In genomic region chr1:58210203-58210602, GRCm38 (mm10) we compare ENCODE assay signal across 9 mouse cellular contexts. TPM values are rescaled to one million over a fixed set of nuclear protein-coding genes. Genes with fewer than 3 reads are reported as not detected.
DNase-seq lines count a peak whose midpoint lies in the region; ATAC-seq lines count a peak whose summit lies in the region.
"Had no signal": no experiment of that assay in that cellular context is flagged by ENCODE, and none has a peak within 500 bp of the region (broad histone marks: within the 10 kb centered on the region; RNA-seq: fewer than 3 reads in every experiment).

Aox4 (plus strand) TSS chr1:58210397.

- no peak within 1 kb of the TSS for H3K4me2 ChIP-seq in liver, embryonic 11.5 days
- H3K4me2 ChIP-seq: liver, embryonic 13.5 days had no signal

- DNase-seq in urinary bladder, adult 18-20 months (ENCODE audit: low spot score in 2 of 2) = peak; percentile 40 to 67
- DNase-seq in urinary bladder, postnatal 10 days (ENCODE audit: low spot score) = no peak
- peak; percentile 58 to 70 for DNase-seq in left cerebral cortex, postnatal 14 days (ENCODE audit: low spot score in 2 of 2)
- peak; percentile 17 for DNase-seq in urinary bladder, postnatal 25 days (ENCODE audit: low spot score)
- DNase-seq in thymus, postnatal 10 days (ENCODE audit: low spot score in 2 of 2) = no peak
- DNase-seq in liver, embryonic 11.5 days (ENCODE audit: low spot score) = no peak
- DNase-seq: liver, embryonic 13.5 days had no signal

- no peaks in the 10 kb centered on the region for H3K4me1 ChIP-seq in liver, embryonic 11.5 days (replicated peaks; ENCODE audit: control insufficient read depth, insufficient read depth, low read length)
- H3K4me1 ChIP-seq: liver, embryonic 13.5 days had no signal

- WGBS in liver, embryonic 11.5 days = 77% methylated on average over 17 of the region's 17 CpGs

- no peak within 1 kb of the TSS for H3K4me3 ChIP-seq in liver, embryonic 11.5 days (ENCODE audit: low read depth, low read length)
- H3K4me3 ChIP-seq: liver, embryonic 13.5 days had no signal

- intact Hi-C loops in left cerebral cortex, postnatal 14 days (cut with DNase I) = no loop called here

- peak; percentile 97 to 98 for ATAC-seq in hematopoietic stem cell, adult 5-6 weeks (replicated peaks in 1 of 2; ENCODE audit: insufficient read depth in 1 of 2, low FRiP score in 2 of 2, low TSS enrichment in 1 of 2, low read depth in 1 of 2, poor library complexity in 2 of 2, severe bottlenecking in 2 of 2)
- ATAC-seq in liver, embryonic 11.5 days (replicated peaks; ENCODE audit: low FRiP score) = no peak
- ATAC-seq in erythroid progenitor cell, adult 5-6 weeks (replicated peaks; ENCODE audit: low FRiP score, poor library complexity, severe bottlenecking) = no peak

- H3K9me3 ChIP-seq in liver, embryonic 11.5 days (ENCODE audit: control insufficient read depth, low read length) = no peaks in the 10 kb centered on the region
- H3K9me3 ChIP-seq: liver, embryonic 13.5 days had no signal

- H3K27me3 ChIP-seq in liver, embryonic 11.5 days (replicated peaks; ENCODE audit: control insufficient read depth, insufficient read depth, low read length) = no peaks in the 10 kb centered on the region
- H3K27me3 ChIP-seq: liver, embryonic 13.5 days had no signal

- H3K27ac ChIP-seq in liver, embryonic 11.5 days (ENCODE audit: low read depth, low read length) = no peak within 1 kb of the TSS
- H3K27ac ChIP-seq: liver, embryonic 13.5 days had no signal

- H3K9ac ChIP-seq in liver, embryonic 11.5 days (ENCODE audit: low read depth, low read length) = no peak within 1 kb of the TSS
- H3K9ac ChIP-seq: liver, embryonic 13.5 days had no signal

- H3K36me3 ChIP-seq in liver, embryonic 11.5 days (ENCODE audit: control insufficient read depth, insufficient read depth, low read length) = no peaks in the 10 kb centered on the region
- H3K36me3 ChIP-seq: liver, embryonic 13.5 days had no signal

RNA-seq across cellular contexts. Expression of gene Aox4, which starts in this region (rescaled TPM):
- 0.25 and 0.55 TPM in 2 replicates for total RNA-seq in hematopoietic stem cell, adult 5-6 weeks (2017)
- total RNA-seq in left cerebral cortex, postnatal 14 days (2021) = 10 to 100 TPM in 1 of 2 experiments, 1 to 10 TPM in 1; 8.0 to 11.5 TPM
- polyA plus RNA-seq in liver, embryonic 11.5 days (2014; fragmentation: Nextera tagmentation; extraction: Ambion mirVana) = 1.7 and 2.3 TPM in 2 replicates
- total RNA-seq in erythroid progenitor cell, adult 5-6 weeks (2015; ENCODE audit: low replicate concordance) = not detected in 2 replicates
- 0.53 TPM in 1 of 2 replicates, not detected in the other for total RNA-seq in erythroid progenitor cell, adult 5-6 weeks (2017; ENCODE audit: low replicate concordance)

Comparison
In these comparisons a context has a peak if more than half of its experiments do, and no peak if none do; other contexts are left out.
1. DNase-seq: peak in urinary bladder, adult 18-20 months (2 of 2), left cerebral cortex, postnatal 14 days (2 of 2) and urinary bladder, postnatal 25 days (single experiment); none in urinary bladder, postnatal 10 days (single experiment), thymus, postnatal 10 days (0 of 2) and liver, embryonic 11.5 days (single experiment).
2. Peak in ATAC-seq in hematopoietic stem cell, adult 5-6 weeks; RNA of the gene not detected or under 1 TPM.